Mouse (Mus musculus) kidney, postnatal 25 days (tissue): ENCODE results near the gene Sfi1.
"Not testable (repeated sequence)": the region's sequence is repeated elsewhere in the genome, so short reads cannot be mapped to it uniquely, and the experiment has no call there.

Experiments
- DNase-seq, 2 experiments: peaks; one replicate each; pipeline ENCODE4 v3.0.0; 2021; ENCODE audit warnings: mixed read lengths in 2 of 2

The Sfi1 gene

GRCm38 (mm10) chr11:3103619-3104164, 89.6 kb downstream of the Sfi1 start:
- no peak for DNase-seq

- not testable (repeated sequence) for DNase-seq
Observed at GRCm38 (mm10) chr11:3102626-3103025, 90.6 kb downstream of the Sfi1 start.

- no peak for DNase-seq
Observed at GRCm38 (mm10) chr11:3101875-3102494, 91.3 kb downstream of the Sfi1 start.

GRCm38 (mm10) chr11:3101072-3101874, 92.0 kb downstream of the Sfi1 start:
- no peak for DNase-seq

- not testable (repeated sequence) for DNase-seq
Observed at GRCm38 (mm10) chr11:3100066-3100645, 93.1 kb downstream of the Sfi1 start.
